8 mouse cellular contexts compared by ENCODE assay signal in the genomic region with DNA sequence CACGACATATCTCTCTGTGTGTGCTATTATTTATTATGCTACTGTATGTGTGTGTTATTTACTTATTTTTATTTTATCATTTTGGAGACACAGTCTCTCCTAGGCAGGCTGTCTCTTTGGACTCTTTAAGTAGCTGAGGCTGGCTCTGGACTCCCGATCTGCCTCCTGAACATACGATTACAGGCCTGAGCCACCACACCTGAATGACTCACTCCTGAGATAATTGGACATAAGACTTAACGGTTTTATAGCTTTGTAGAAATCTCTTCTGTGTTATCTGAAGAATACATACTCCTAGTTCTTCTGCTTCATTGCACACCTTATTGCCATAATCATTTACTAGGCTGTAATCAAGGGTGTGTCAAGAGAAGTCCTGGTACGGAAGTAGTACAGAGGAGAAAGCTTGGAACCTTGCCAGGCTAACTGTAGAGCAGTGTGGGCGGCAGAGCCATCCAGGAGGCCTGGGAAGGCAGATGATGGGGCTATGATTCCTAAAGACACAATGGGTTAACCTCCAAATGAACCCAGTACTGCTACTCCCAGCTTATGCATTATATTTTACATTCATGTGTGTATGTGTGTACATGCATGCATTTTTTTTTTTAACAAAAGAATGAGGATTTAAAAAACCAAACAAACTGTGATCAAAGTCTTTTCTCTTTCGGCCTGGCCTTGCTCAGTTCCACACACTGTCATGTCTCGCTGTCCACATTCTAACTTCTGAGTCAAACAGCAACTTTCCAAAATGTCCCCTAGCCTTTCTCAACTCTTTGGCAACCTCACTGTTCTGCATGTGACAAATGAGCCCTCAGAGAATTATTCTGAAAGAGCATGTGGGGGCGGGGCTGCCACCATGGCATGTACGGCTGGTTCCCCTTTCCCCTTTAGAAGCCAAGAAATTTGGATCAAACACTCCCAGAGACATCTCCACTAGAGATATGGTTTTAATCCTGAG. TPM values are rescaled to one million over a fixed set of nuclear protein-coding genes. Genes with fewer than 3 reads are reported as not detected.
A peak's percentile ranks its signal among the peaks of the same experiment; 100 is the strongest.
DNase-seq lines count a peak whose midpoint lies in the region; ATAC-seq and TF ChIP-seq lines count a peak whose summit lies in the region.

No protein-coding gene starts in this region.

- peak overlapping the region; percentile 61 for H3K27ac ChIP-seq in gastrocnemius, adult 2 months
- no peak overlapping the region for H3K27ac ChIP-seq in forebrain, embryonic 10.5 days
- H3K27ac ChIP-seq in forebrain, embryonic 15.5 days (replicated peaks), result no peak overlapping the region

- H3K27me3 ChIP-seq in Patski, result no peaks in the 10 kb centered on the region
- peaks cover 1% of the 10 kb centered on the region for H3K27me3 ChIP-seq in forebrain, embryonic 10.5 days (ENCODE audit: poor library complexity, severe bottlenecking)
- no peaks in the 10 kb centered on the region for H3K27me3 ChIP-seq in forebrain, embryonic 15.5 days

- peaks cover 40% of the 10 kb centered on the region for H3K36me3 ChIP-seq in forebrain, embryonic 10.5 days (replicated peaks)
- H3K36me3 ChIP-seq in forebrain, embryonic 15.5 days, result no peaks in the 10 kb centered on the region

- in situ Hi-C loops in Patski (cut with MboI; ENCODE audit: low pct_unique_long_range_greater_than_20kb), result no loop called here

- TF ChIP-seq CTCF in gastrocnemius, adult 2 months (IDR thresholded peaks at IDR 0.05), result no peak
- TF ChIP-seq CTCF in Patski (IDR thresholded peaks at IDR 0.05), result no peak

- no peak overlapping the region for H3K4me2 ChIP-seq in forebrain, embryonic 15.5 days (replicated peaks)

- peaks cover 38% of the 10 kb centered on the region for H3K4me1 ChIP-seq in forebrain, embryonic 10.5 days
- H3K4me1 ChIP-seq in forebrain, embryonic 15.5 days, result peaks cover 31% of the 10 kb centered on the region

- ATAC-seq in Patski, result peak; percentile 10
- ATAC-seq in megakaryocyte, adult 5-6 weeks (ENCODE audit: poor library complexity, severe bottlenecking), result peak; percentile 53
- no peak for ATAC-seq in forebrain, embryonic 15.5 days (replicated peaks)

- no peaks in the 10 kb centered on the region for H3K9me3 ChIP-seq in forebrain, embryonic 10.5 days
- no peaks in the 10 kb centered on the region for H3K9me3 ChIP-seq in forebrain, embryonic 15.5 days

- H3K4me3 ChIP-seq in gastrocnemius, adult 2 months, result no peak overlapping the region
- no peak overlapping the region for H3K4me3 ChIP-seq in forebrain, embryonic 10.5 days
- H3K4me3 ChIP-seq in forebrain, embryonic 15.5 days, result no peak overlapping the region

- peak; percentile 55 for DNase-seq in gastrocnemius, adult 2 months
- no peak for DNase-seq in gastrocnemius, postnatal 10 days
- no peak for DNase-seq in Patski (ENCODE audit: low read depth, low spot score)
- peak; percentile 29 for DNase-seq in heart, postnatal 4 days
- DNase-seq in forebrain, embryonic 10.5 days (ENCODE audit: extremely low spot score, low spot score), result no peak
- no peak for DNase-seq in layer of hippocampus, adult 9-11 months

- 92% methylated on average over 10 of the region's 10 CpGs for WGBS in forebrain, embryonic 10.5 days
- WGBS in forebrain, embryonic 15.5 days, result 68% methylated on average over 10 of the region's 10 CpGs

- intact Hi-C loops in gastrocnemius, adult 2 months (cut with DNase I), result loop anchor here (5.0 kb wide), 2 partner anchors 137 to 492 kb away; a partner anchor contains a TSS

- POLR2A ChIA-PET in Patski (lab: Charles Lee), result interaction anchor here (0.7 kb wide), 1 partner anchor 11 kb away, joined by 3 read pairs; no protein-coding TSS in a partner anchor

- H3K9ac ChIP-seq in forebrain, embryonic 15.5 days (replicated peaks), result no peak overlapping the region

- CTCF ChIA-PET in Patski (lab: Charles Lee), result interaction anchor here (1.5 kb wide), 1 partner anchor 10 kb away, joined by 4 read pairs; no protein-coding TSS in a partner anchor

RNA-seq across cellular contexts. Expression of a gene that starts 4.2 kb away (rescaled TPM):
- total RNA-seq in gastrocnemius, adult 2 months (2021), result 10 to 100 TPM; 48.6 to 51.2 TPM
- total RNA-seq in gastrocnemius, postnatal 10 days (2021), result 10 to 100 TPM; 64.8 to 76.4 TPM
- 184 TPM for polyA plus RNA-seq in Patski (2021)
- total RNA-seq in heart, postnatal 4 days (2021), result 10 to 100 TPM; 43.2 to 46.6 TPM
- 32.6 and 39.0 TPM in 2 replicates for total RNA-seq in megakaryocyte, adult 5-6 weeks (2015)
- 46.7 and 47.2 TPM in 2 replicates for total RNA-seq in megakaryocyte, adult 5-6 weeks (2017)
- polyA plus RNA-seq in forebrain, embryonic 10.5 days (2016; fragmentation: Nextera tagmentation; extraction: Ambion mirVana), result 32.4 and 35.0 TPM in 2 replicates
- 22.1 and 22.4 TPM in 2 replicates for polyA plus RNA-seq in forebrain, embryonic 15.5 days (2015; fragmentation: Nextera tagmentation; extraction: Ambion mirVana)

Comparison
In these comparisons a context has a peak if more than half of its experiments do, and no peak if none do; other contexts are left out.
1. DNase-seq: peak in gastrocnemius, adult 2 months (single experiment) and heart, postnatal 4 days (single experiment); none in gastrocnemius, postnatal 10 days (single experiment), Patski (single experiment), forebrain, embryonic 10.5 days (single experiment) and layer of hippocampus, adult 9-11 months (single experiment).